Mouse (Mus musculus) CH12.LX (cell line): Measurements from ENCODE around the gene Pappa2.

ENCODE experiments used
- CTCF ChIP-seq, 2 experiments: IDR thresholded peaks in 1 of 2; conservative IDR thresholded peaks in 1 of 2; 2 replicates each; pipeline ENCODE4 v1.5.1; 2011 to 2012; ENCODE audit warnings: low read depth in 2 of 2, low read length in 2 of 2, improper control_type of control experiment in 1 of 2, inconsistent platforms in 1 of 2, mild to moderate bottlenecking in 1 of 2, moderate library complexity in 1 of 2
- ETS1 ChIP-seq: conservative IDR thresholded peaks from 2 replicates; pipeline ENCODE4 v1.6.1; 2012; ENCODE audit warnings: low read depth, mild to moderate bottlenecking, inconsistent platforms, low read length, improper control_type of control experiment, moderate library complexity
- MAX ChIP-seq: IDR thresholded peaks from 2 replicates; pipeline ENCODE4 v1.6.1; 2011; ENCODE audit warnings: low read length, improper control_type of control experiment
- POLR2A ChIP-seq: IDR thresholded peaks from 2 replicates; pipeline ENCODE4 v1.6.1; 2011; ENCODE audit warnings: low read depth, mild to moderate bottlenecking, improper control_type of control experiment, low read length
- RAD21 ChIP-seq: IDR thresholded peaks from 2 replicates; pipeline ENCODE4 v1.6.1; 2011; ENCODE audit warnings: low read depth, mild to moderate bottlenecking, low read length, improper control_type of control experiment, moderate library complexity
- USF1 ChIP-seq: IDR thresholded peaks from 2 replicates; pipeline ENCODE4 v1.6.1; 2014; ENCODE audit warnings: low read depth, mild to moderate bottlenecking, inconsistent platforms, low read length, improper control_type of control experiment
- USF2 ChIP-seq: conservative IDR thresholded peaks from 2 replicates; pipeline ENCODE4 v1.6.1; 2011; ENCODE audit warnings: low read depth, low read length, improper control_type of control experiment
- ZKSCAN1 ChIP-seq: IDR thresholded peaks from 2 replicates; pipeline ENCODE4 v1.6.1; 2012; ENCODE audit warnings: low read depth, inconsistent platforms, low read length, improper control_type of control experiment, borderline replicate concordance

GRCm38 (mm10) chr1:158875487-158875886 lies 104.8 kb downstream of the Pappa2 start:
- no peak for TF ChIP-seq MAX
- TF ChIP-seq ETS1 = no peak
- TF ChIP-seq ZKSCAN1 = no peak
- no peak for TF ChIP-seq RAD21
- TF ChIP-seq POLR2A = no peak
- TF ChIP-seq CTCF (conservative IDR thresholded peaks at IDR 0.05 in 1 of 2, IDR thresholded peaks at IDR 0.05 in 1 of 2; ENCODE audit: low read depth in 2 of 2, low read length in 2 of 2) = no peak
- no peak for TF ChIP-seq USF2
- no peak for TF ChIP-seq USF1
